Mouse (Mus musculus): ENCODE results near the gene Gli3.

Gene Gli3

DNA sequence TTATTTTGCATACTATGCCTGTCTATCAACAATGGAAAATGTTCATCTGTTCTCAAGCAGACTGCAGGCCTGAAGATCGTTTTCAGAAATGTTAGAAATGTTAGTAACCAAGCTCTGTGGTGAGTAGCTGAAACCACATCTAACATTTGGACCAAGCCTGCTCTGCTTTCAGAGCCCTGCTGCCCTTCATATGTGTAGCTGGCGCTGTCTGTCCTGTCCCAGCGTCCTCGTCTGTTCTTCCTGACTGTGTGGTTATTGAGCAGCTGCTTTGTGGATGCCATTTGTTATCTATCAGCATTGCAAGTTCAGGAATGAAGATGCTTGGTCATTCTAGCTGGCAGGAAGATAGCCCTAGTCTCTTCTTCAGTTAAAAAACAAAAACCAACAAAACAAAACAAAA lies 35.3 kb downstream of the Gli3 start:
- DNase-seq, result no peak

DNA sequence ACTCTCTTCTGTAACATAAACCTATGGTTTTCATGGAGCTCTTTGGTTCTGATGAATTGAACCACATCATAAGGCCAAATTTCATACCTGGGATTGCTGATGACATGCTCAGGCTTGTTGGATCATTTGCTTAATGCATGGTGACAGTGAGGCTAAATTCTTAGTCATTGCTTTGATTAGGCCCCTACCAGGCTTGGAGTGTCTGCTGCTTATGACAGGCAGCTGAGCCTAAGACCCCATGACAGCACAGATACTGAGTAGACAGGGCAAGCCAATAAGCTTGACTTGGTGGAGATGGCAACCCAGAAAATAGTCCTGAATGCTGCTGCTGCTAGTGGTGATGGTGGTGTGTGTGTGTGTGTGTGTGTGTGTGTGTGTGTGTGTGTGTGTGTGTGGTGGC lies 47.9 kb downstream of the Gli3 start:
- DNase-seq, result no peak

DNA sequence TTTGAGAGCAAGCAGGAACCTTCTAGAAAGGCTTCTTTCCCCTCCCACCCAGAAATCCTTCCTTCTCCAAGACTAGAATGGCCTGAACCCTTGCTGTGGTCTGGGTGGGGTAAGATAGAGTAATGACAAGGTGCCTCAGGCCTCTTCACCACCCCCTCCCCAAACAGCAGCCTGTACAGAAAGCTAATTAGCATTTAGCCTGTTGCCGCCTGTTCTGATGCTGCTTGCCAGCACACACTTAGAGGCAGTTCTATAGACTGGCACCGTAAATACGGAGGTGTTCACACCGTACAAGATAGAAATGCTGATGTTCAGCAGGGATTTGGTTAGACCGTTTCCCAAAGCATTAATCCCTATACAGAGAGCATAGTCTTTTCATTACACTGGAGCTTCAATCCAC lies 50.1 kb downstream of the Gli3 start:
- DNase-seq, result no peak

DNA sequence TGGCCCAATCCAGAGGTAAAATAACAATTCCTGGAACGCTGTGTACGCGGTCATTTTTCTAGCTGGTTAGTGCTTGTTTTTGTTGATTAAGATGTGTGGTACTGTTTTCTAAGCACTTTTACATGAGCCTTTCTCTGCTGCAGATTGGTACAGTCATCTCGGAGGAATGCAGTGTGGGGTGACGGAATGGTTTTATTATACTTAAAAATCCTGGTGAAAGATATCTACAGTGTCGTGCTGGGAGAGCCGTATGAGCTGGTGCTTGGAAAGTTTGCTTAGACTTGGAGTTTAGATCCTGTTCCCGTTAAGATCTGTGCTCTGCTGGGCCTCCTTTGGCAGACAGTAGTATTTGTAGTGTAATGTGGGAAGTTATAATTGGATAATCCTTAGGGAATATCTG lies 51.0 kb downstream of the Gli3 start:
- no peak for DNase-seq

DNA sequence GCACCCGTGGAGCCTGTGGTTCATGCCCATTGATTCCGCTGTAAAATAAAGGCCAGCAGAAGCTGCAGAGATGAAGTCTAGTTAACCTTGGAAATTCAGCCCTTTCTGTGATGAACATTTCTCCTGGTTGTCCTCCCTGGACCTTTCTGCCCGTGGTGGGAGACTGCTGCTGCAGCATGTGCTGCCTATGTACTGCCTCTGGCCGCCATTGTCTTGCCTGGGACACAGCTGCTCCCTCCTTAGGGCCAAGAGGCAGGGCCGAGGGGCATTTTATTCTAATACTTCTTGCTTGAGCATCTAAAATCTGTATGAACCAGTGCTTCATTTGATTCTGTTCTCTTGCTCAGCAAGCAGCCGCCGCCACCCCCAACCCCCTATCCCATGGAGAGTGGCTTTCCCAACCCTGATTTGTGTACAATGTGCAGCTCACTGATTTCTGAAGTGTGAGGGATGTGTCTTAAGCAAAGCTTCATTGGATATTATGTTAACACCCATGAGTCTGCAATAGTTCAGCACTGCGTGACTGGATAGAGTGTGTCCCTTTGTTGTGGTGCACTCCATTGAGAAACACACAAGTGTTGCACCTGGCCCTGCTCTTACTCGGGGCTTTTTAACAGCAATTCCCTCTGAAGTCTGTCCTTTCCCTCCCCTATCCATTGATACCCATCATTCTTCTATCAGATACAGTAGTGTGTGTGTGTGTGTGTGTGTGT lies 54.2 kb downstream of the Gli3 start:
- no peak for DNase-seq

DNA sequence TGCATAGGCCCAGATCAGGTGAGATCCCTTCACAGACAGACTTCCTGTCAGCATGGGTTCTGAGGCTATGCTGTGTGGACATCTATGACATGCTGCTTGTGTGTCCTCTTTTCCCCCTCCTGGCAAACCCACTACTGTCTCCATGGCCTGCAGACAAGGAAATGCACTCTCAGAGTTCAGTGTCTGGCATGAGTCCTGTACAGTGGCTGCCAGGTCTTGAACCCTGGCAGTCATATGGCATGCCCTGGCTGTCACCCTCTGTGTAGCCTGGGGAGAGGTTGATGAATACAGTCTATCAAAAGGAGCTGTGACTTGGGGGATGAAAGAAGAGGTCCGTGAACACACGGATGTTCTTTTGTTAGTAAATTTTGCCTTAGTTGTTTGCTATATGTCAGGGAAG lies 57.3 kb downstream of the Gli3 start:
- no peak for DNase-seq

DNA sequence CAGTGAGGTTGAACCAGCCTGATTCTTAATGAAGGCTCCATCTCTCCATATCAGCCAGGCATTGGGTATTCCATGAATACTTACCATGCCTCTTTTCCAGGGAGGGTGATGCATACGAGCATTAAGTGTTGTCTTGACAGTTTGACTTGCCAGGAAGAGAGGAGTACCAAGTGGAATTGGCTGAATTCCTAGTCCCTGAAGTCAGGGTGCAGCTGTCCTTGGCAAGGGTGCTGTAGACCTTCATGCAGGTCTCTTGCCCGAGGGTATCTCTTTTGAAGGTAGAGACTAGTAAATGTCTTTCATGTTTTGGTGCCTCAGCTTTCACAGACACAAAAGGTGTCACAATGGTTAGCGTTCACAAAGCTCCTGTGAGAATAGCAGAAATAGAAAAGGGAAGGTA lies 59.1 kb downstream of the Gli3 start:
- DNase-seq, result no peak

DNA sequence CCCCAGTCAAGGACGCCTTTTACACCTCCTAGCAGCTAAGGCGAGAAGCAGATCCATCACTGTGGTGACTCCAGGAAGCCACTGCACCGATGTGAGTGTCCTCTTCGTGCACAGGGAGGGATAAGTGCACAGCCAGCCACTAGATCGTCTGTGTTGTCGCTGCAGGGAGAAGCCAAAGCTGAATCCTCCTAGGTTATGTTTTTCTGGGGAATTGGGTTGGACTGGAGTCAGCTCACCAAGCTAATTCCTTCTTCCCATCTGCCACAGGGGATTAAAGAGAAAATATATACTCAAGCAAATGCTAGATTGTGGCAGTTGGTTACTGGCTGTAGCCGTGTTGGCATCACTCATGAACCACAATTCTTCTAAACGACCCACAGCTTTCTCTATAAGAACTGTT lies 61.2 kb downstream of the Gli3 start:
- DNase-seq, result no peak

DNA sequence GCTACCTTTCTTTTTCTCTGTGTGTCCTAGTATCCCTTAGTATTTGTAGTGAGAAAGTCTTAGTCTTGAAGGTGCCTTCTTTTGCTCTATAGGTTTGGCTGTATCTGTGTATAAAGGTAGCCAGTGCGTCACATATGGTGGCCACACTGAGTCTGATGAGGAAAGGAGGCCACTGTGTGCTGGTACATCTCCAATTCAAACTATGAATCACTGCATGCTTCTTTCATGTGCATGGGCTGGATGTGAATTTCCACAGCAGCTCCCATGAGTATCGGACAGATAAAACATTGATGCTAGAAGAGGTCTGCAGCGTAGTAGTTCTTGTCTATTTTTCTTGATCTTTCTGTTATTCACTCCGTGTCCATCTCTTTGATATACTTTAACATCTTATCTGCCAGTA lies 63.7 kb downstream of the Gli3 start:
- DNase-seq, result no peak

DNA sequence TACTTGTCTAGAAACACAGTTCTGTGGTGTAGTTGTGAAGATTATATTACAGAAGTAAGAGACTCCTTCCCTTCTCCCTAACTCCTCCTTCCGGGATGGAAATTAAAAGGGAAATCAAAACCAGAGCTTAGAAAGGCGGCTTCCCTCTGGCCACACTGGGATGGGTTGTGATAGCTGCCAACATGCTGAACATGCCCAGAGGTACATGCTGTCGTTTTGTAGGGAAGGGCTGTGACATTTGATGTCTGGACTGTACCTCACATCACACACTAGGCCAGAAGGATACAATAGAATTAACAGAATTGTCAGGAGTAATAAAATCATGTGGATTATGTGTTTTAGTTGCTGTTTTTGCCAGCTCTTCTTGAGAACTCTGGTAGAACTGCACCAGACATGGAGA lies 68.5 kb downstream of the Gli3 start:
- DNase-seq, result no peak

DNA sequence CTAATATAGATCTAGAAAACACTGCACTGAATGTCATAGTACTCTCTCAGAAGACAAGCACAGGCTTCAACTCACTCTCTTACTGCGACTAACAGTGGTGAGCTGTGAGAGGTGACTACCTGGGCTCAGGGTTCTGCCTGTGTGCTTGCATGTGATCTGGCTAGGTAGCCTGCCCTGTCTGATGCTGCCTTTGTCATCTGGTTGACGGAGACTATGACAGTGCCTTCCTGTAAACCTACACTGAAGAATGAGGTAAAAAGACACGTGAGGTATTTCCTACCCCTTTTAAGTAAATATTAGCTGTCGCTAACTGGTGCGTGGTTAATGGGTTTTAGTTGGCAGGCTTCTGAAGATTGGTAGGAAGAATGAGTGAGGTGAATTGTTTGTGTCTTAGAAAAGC lies 74.2 kb downstream of the Gli3 start:
- no peak for DNase-seq

DNA sequence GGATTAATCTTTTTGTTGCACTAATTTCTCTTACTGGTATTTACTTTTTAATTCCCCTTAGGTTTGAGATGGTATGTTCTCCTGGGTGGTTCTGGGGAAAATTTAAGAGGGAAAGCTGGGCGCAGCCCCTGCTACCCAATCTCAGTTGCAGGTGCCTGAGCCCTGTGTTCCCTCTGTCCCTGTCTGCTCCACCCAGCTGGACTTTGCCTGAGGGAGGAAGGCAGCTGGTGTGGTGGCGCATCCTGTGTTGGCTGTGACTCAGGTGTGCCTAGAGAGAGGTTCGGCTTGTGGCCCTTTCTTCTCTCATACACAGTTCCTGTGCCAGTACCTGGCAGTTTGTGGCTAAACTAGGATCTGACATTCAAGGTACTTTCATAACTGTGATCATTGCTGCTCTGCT lies 74.6 kb downstream of the Gli3 start:
- no peak for DNase-seq

DNA sequence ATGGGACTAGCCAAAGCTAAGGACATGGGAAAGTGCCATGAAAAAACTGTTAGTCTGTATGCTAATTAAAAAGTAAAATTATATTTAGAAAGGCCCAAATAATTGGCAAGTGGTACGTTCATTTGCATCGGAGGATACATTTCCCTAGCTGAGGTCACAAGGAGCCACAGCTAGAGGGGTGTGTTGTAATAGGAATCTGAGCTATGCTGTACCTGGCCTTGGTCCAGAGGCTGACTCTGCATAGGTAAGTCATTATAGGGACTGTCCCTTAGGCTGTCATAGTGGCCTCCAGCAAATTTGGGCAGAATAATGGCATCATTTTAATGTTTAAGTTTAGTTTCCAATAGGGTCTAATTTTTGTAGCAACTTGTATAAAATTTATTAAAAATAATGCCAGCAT lies 75.4 kb downstream of the Gli3 start:
- DNase-seq, result no peak

DNA sequence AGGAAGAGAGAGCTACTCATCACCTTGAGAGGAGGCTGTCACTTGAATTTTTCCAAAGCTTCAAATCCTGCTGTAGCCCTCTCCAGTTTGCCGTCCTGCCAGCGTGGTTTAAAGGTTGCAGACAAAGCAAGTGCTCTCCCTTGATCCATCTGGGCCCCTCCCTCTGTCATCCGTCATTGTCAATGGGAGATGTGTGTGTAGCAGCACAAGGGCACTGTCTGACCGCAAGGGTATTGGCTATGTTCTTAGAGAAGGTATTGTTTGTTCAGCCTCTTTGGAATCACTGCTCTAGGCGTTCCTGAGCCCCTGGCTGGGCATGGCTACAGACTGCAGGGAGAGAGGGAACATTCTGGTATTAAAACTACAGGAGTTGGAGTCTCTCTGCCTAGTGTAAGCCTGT lies 79.0 kb downstream of the Gli3 start:
- DNase-seq, result no peak

DNA sequence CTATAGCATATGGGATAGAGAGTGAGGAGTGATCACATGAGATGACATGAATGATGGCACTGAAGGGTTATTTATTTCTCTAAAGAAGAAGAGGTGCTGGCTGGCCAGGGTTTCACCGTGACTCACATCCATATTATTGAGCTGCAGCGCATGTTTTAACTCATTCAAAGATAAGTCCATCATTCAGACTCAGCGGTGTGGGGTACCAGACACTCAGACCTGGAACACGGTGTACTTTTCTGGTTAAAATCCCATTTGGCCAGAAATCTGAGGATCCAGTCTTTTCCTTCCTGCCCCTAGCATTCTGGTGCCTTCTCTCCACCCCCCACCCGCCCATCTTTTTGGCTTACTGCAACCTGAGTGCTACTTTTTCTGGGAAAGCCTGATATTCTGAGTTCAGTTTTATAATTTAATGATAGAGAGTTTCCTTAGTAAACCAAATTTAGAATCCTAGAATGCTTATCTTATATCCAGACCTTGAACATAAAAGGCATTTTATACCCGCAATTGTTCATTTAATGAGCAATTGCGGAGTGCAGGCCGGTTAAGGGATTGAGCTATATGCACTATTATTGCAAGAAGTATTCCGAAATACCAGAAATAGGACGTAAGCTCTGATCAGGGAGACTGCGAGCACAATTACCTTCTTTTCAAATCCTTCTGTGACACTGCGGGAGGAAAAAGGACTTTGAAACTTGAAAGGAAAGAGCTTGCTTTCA lies 80.3 kb downstream of the Gli3 start:
- DNase-seq, result no peak

DNA sequence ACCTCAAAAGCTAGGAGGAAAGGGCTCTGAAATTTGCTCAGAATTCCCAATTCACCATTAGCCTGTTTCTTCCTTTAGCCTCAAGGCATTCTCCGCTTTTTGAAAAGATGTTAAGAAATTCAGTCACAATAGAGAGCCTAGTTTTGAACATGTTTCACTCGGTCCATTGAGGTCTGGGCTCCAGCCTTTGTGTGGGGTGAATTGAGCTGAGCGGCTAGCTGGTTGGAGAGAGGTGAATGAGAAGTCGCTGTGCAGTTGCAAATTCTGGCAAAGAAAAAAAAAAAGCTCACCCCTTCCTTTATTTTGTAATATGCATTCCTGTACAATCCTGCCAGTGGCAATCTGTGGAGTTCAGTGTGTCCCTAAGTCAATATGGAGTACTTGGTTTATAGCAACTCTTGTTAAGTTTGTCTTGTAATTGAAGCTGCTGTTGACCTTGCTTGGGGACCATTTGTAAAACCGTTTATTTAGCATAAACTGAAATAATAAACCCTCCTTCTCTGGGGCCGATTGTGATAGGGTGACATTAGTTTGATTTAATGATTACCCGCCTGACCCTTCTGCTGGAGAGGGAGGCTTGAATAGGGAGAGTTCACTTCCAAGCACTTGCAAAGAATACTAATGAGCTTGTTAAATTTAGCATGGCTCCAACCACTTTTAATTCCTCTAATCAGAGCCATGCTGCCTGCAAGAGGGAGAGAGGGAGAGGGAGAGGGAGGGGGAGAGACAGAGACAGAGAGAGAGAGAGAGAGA lies 81.0 kb downstream of the Gli3 start:
- no peak for DNase-seq

DNA sequence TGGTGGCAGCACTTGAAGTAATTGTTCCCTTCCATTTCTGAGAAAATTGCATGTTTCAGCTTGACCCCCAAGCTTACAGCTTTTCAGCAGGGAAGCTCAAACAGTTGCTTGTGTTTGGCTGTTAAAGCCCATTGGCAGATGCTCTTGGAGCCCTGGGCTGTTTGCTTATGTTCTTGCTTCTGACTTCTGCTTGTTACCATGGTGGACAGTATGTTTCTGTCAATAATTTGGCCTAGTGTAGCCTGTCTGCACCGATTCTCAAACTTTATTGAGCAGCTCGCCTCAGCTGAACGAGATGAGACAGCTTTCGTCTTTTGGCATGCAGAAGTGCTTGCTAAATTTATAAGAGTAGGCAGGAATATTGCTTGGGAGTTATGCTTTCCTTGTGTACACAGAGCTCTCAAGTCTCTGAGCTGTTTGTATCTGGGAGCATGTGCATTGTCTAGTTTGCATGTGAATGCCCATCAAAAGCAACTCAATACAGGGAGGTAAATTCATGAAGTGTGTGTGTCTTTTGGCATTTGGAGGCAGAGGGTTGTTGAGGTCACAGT lies 82.4 kb downstream of the Gli3 start:
- peak; percentile 4 for DNase-seq

DNA sequence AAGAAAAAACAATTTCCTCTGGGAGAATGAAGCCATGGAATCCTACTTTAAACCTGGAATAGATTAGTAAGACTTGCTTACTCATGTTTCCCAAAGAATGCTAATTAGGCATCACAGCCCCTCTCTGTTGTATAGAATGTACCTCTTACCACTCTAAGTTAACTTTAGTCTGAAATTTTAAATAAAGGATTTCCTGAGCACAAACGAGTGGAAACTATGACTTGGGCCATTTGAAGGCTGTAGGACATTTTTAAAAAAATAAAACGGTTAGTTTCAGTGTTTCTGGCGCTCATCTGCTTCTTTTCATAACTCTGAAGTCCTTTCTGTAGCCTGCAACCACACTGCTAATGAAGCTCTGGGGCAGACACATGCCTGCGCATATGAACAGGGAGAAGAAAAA lies 83.2 kb downstream of the Gli3 start:
- DNase-seq, result no peak

DNA sequence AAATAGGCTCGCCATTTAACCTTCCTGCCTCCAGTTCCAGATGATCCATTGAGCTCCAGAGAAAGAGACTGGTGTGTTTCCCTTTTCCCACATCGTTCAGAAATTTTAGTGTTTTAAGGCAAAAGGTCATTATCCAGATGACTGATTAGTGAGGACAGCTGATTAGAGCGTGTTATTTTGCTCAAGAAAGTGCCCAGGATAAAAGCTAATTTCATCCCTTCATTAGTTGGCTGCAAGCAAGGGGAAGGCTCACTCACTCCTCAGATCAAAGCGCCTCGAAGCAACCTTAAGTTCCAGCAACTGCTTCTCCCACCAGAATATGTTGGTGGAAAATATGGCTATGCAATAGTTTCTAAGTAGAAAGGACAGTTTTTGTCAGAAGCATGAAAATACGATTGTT lies 86.4 kb downstream of the Gli3 start:
- DNase-seq, result no peak

DNA sequence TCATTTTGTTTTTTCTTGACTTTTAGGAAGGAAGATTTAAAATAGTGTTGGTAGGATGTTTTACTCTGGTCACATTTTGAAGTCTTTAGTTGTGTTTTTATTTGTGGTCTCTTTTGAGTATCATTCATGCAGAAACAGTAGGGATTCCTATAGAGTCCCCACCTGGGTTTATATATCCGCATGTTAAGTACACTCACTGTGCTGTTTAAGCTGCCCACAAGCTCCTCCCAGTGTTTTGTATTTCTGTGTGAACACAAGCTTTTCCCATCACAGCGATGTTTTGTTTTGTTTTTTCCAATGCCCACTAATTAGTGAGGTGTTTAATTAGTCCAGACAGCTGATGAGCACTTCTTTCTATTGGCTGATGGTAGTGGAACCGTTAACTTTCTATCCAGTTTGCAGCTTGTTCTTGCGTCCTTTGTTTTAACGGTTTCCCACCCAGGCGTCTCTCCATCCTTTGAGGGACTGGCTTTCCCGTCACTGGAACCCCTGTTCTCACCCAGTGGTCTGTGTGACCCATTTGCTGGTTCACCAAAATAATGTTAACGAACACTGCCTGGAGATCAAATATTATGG lies 87.1 kb downstream of the Gli3 start:
- DNase-seq, result no peak

DNA sequence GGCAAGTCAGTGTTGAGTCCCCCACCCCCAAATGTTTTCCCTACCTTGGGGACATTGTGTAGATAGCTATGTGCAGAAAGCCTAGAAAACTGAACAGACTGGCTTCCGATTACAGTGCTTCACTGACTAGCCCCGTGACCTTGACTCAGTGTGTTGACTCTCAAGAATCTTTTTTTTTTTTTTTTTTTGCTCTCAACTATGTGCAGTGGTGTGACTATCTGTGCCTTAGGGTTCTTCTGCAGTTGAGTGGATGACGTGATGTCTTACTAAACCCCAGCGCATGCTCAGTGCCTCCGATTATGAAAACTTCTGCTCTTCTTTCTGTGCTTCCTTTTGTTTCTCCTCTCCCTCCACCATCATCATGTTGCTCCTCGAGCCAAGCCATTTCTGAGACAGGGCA lies 87.7 kb downstream of the Gli3 start:
- DNase-seq, result no peak

DNA sequence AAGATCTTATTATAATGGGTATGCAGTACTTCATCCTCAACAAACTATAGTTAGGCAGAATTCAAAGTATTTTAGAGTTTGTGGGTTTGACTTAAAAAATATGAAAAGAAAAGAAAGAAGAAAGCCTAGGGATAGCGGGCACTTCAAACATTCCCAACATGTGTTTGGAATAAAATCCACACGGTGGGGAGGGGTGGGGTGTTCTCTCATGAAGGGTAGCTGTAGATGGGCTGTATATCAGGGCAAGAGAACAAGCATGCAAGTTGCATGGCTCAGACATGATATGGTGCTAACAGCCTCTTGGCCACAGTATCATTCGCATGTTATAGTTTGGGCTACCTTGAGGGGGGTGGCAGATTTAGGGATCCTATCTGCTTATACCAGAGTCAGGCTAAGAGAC lies 89.0 kb downstream of the Gli3 start:
- no peak for DNase-seq

DNA sequence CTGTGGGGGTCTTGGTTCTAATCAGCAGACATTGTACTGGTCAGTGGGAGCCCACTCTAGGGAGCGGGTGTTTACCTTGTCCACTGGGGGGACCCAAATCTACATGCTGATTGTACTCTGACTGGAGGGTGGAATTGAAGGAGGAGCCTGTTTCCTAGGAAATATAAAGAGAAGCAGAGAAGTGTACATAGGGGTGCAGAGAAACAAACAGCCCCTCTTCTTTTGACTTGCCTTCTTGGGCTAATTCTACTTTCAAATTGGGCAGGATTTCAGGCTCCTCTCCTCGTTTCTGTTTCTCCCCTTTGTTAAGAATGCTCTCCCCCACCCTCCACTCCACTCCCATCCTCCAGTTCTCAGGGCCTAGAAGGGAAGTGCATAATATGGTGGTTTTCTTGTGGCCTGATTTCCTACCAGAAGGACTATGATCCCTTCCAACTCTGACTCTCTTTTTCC lies 93.6 kb downstream of the Gli3 start:
- no peak for DNase-seq

DNA sequence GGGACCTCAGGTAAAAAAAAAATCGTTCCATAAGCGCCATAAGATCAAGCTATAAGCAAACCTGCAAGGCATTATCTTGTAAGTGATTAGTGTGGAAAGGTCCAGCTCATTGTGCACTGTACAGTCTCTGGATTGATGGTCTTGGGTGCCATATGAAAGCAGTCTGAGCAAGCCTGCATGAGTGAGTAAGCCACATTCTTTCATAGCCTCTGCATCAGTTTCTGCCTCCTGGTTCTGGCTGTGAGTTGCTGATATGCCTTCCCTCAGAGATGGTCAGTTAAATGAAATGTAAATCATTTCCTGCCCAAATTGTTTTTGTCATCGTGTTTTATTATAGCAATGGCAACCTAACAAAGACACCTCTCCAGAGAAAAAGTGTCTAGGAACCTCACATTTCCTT lies 98.4 kb downstream of the Gli3 start:
- no peak for DNase-seq
